30 mouse cellular contexts compared by ENCODE assay signal in genomic region chr5:80178723-80179122, GRCm38 (mm10).
DNase-seq lines count a peak whose midpoint lies in the region; ATAC-seq and TF ChIP-seq lines count a peak whose summit lies in the region.
"Had no signal": no experiment of that assay in that cellular context is flagged by ENCODE, and none has a peak within 500 bp of the region (broad histone marks: within the 10 kb centered on the region; RNA-seq: fewer than 3 reads in every experiment).

No protein-coding gene starts in this region.

- intact Hi-C loops in left cerebral cortex, postnatal 25 days (cut with DNase I): no loop called here
- intact Hi-C loops in left cerebral cortex, postnatal 10 days (cut with DNase I): no loop called here

- no peaks in the 10 kb centered on the region for H3K27me3 ChIP-seq in forebrain, postnatal 0 days (ENCODE audit: insufficient read depth, low read length)
- no peaks in the 10 kb centered on the region for H3K27me3 ChIP-seq in forebrain, embryonic 11.5 days (ENCODE audit: control insufficient read depth, insufficient read depth, low read length)
- no peaks in the 10 kb centered on the region for H3K27me3 ChIP-seq in kidney, postnatal 0 days (ENCODE audit: insufficient read depth, low read length)
- H3K27me3 ChIP-seq: CH12.LX; embryonic facial prominence, embryonic 13.5 days; forebrain, embryonic 13.5 days; hindbrain, embryonic 12.5 days; Patski had no signal

- H3K27ac ChIP-seq in forebrain, postnatal 0 days (ENCODE audit: low read depth, low read length): no peak overlapping the region
- H3K27ac ChIP-seq in forebrain, embryonic 11.5 days (ENCODE audit: low read depth, low read length): no peak overlapping the region
- H3K27ac ChIP-seq in kidney, postnatal 0 days: no peak overlapping the region
- H3K27ac ChIP-seq: embryonic facial prominence, embryonic 10.5 days; embryonic facial prominence, embryonic 13.5 days; forebrain, embryonic 13.5 days; heart, adult 2 months; heart, embryonic 10.5 days; hindbrain, embryonic 12.5 days had no signal

- no peaks in the 10 kb centered on the region for H3K4me1 ChIP-seq in forebrain, postnatal 0 days (ENCODE audit: insufficient read depth)
- H3K4me1 ChIP-seq in forebrain, embryonic 11.5 days (replicated peaks; ENCODE audit: control insufficient read depth, insufficient read depth, low read length): no peaks in the 10 kb centered on the region
- H3K4me1 ChIP-seq in kidney, postnatal 0 days (replicated peaks; ENCODE audit: insufficient read depth, low read length): no peaks in the 10 kb centered on the region
- H3K4me1 ChIP-seq: embryonic facial prominence, embryonic 10.5 days; embryonic facial prominence, embryonic 13.5 days; forebrain, embryonic 13.5 days; heart, embryonic 10.5 days; hindbrain, embryonic 12.5 days had no signal

- H3K4me3 ChIP-seq in forebrain, postnatal 0 days (ENCODE audit: low read depth, low read length): no peak overlapping the region
- H3K4me3 ChIP-seq in forebrain, embryonic 11.5 days (ENCODE audit: low read depth, low read length): no peak overlapping the region
- no peak overlapping the region for H3K4me3 ChIP-seq in kidney, postnatal 0 days (replicated peaks; ENCODE audit: low read depth, low read length)
- H3K4me3 ChIP-seq: embryonic facial prominence, embryonic 10.5 days; embryonic facial prominence, embryonic 13.5 days; erythroblast, embryonic 14.5 days; forebrain, embryonic 13.5 days; heart, adult 2 months; heart, embryonic 10.5 days; hindbrain, embryonic 12.5 days had no signal

- DNase-seq in forebrain, postnatal 0 days: peak; percentile 5
- DNase-seq in forebrain, embryonic 11.5 days (ENCODE audit: low spot score): no peak
- DNase-seq in kidney, postnatal 0 days (ENCODE audit: low spot score): peak; percentile 10
- no peak for DNase-seq in kidney, postnatal 10 days
- DNase-seq in left cerebral cortex, postnatal 25 days (ENCODE audit: low spot score in 2 of 2): peak; percentile 3 to 24
- DNase-seq in left cerebral cortex, postnatal 10 days (ENCODE audit: extremely low spot score in 1 of 2, low spot score in 2 of 2): no peak
- peak; percentile 53 for DNase-seq in brain, adult 2 months (ENCODE audit: low read depth, low spot score)
- DNase-seq: adrenal gland, postnatal 10 days; adrenal gland, postnatal 36 days; cerebellum, adult 11-12 months; cerebellum, adult 8-10 months; cerebellum, postnatal 10 days; cerebellum, postnatal 36 days; embryo, embryonic 11 days; gastrocnemius, postnatal 10 days; gastrocnemius, postnatal 36 days; heart, adult 2 months had no signal

- no peak overlapping the region for H3K9ac ChIP-seq in forebrain, postnatal 0 days
- H3K9ac ChIP-seq in forebrain, embryonic 11.5 days (ENCODE audit: low read length): no peak overlapping the region
- H3K9ac ChIP-seq in kidney, postnatal 0 days (ENCODE audit: low read depth, low read length): no peak overlapping the region
- H3K9ac ChIP-seq: embryonic facial prominence, embryonic 13.5 days; forebrain, embryonic 13.5 days; hindbrain, embryonic 12.5 days had no signal

- H3K4me2 ChIP-seq in forebrain, postnatal 0 days (ENCODE audit: low read depth): no peak overlapping the region
- no peak overlapping the region for H3K4me2 ChIP-seq in forebrain, embryonic 11.5 days (ENCODE audit: low read depth, low read length, severe bottlenecking)
- H3K4me2 ChIP-seq in kidney, postnatal 0 days (ENCODE audit: low read length): no peak overlapping the region
- H3K4me2 ChIP-seq: embryonic facial prominence, embryonic 13.5 days; forebrain, embryonic 13.5 days; hindbrain, embryonic 12.5 days had no signal

- ATAC-seq in forebrain, postnatal 0 days: peak; percentile 67; the same call in 1 of the 2 replicates
- no peak for ATAC-seq in forebrain, embryonic 11.5 days (replicated peaks; ENCODE audit: low FRiP score)
- ATAC-seq in kidney, postnatal 0 days (replicated peaks; ENCODE audit: low FRiP score, low read depth): no peak
- no peak for ATAC-seq in CD4-positive, CD25-positive, alpha-beta regulatory T cell, adult 4 months
- ATAC-seq: forebrain, embryonic 13.5 days; forebrain, embryonic 16.5 days; hindbrain, embryonic 16.5 days; inflammation-experienced regulatory T-cells, adult 6 months; Patski had no signal

- TF ChIP-seq CTCF in forebrain, postnatal 0 days (IDR thresholded peaks at IDR 0.05; ENCODE audit: low read depth): no peak
- TF ChIP-seq CTCF in kidney, postnatal 0 days (IDR thresholded peaks at IDR 0.05; ENCODE audit: low read depth): no peak

- no peaks in the 10 kb centered on the region for H3K36me3 ChIP-seq in forebrain, postnatal 0 days (ENCODE audit: insufficient read depth)
- no peaks in the 10 kb centered on the region for H3K36me3 ChIP-seq in forebrain, embryonic 11.5 days (ENCODE audit: control insufficient read depth, insufficient read depth, low read length)
- no peaks in the 10 kb centered on the region for H3K36me3 ChIP-seq in kidney, postnatal 0 days (ENCODE audit: insufficient read depth, low read length)
- H3K36me3 ChIP-seq: embryonic facial prominence, embryonic 10.5 days; embryonic facial prominence, embryonic 13.5 days; G1E; heart, embryonic 10.5 days; hindbrain, embryonic 12.5 days had no signal

- 64% methylated on average over 3 of the region's 3 CpGs for WGBS in forebrain, postnatal 0 days
- 89% methylated on average over 3 of the region's 3 CpGs for WGBS in forebrain, embryonic 11.5 days
- 69% methylated on average over 3 of the region's 3 CpGs for WGBS in kidney, postnatal 0 days

- H3K9me3 ChIP-seq in forebrain, postnatal 0 days (ENCODE audit: low read length): no peaks in the 10 kb centered on the region
- H3K9me3 ChIP-seq in forebrain, embryonic 11.5 days (ENCODE audit: control insufficient read depth, low read length): no peaks in the 10 kb centered on the region
- H3K9me3 ChIP-seq in kidney, postnatal 0 days (replicated peaks; ENCODE audit: low read length): no peaks in the 10 kb centered on the region
- H3K9me3 ChIP-seq: embryonic facial prominence, embryonic 10.5 days; embryonic facial prominence, embryonic 13.5 days; forebrain, embryonic 13.5 days; heart, embryonic 10.5 days; hindbrain, embryonic 12.5 days had no signal

Comparison
In these comparisons a context has a peak if more than half of its experiments do, and no peak if none do; other contexts are left out.
1. DNase-seq: peak in forebrain, postnatal 0 days (single experiment), kidney, postnatal 0 days (single experiment), left cerebral cortex, postnatal 25 days (2 of 2) and brain, adult 2 months (single experiment); none in forebrain, embryonic 11.5 days (single experiment), kidney, postnatal 10 days (single experiment) and left cerebral cortex, postnatal 10 days (0 of 2).